Mouse (Mus musculus): ENCODE data around the gene Lurap1.

DNA sequence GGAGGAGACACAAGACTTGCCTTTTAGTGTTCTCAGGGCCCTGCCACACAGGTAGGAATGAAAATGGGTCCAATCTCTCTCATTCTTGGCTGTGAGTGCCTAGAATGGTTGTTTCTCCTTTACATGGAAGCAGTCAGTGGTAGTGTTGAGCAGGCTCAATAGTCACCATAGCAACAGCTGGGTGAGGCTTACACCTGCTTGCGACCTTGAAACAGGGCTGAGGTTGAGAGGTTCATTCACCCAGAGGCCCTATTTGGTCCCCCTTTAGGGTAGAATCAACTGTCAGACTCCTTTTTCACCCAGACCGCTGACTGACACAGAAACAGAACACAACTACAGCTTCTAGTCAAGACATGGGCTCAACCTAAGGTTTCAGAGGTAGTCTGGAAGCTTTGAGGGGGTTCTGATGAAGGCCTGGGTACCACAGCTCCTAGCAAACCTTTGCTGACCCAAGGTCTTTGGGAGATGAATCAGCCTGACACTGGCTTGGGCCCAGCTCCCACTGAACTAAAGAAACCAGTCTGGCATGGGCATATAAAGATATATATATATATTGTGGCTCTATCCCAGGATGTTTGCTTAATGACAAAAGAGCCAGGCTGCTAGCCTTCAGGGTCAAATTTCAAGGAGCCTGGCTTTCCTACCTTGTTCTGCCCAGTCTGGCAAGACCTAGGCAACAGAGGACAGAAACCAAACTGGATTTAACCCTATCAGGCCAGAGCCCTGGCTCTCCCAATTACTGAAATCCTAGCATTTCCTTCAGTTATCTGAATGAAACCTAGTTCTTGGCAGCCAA, 13.8 kb upstream of the Lurap1 start:
- TF ChIP-seq CTCF (IDR thresholded peaks at IDR 0.05; ENCODE audit: extremely low read depth, insufficient read length, insufficient replicate concordance, low read depth, low read length) = no peak
- TF ChIP-seq POLR2A (IDR thresholded peaks at IDR 0.05; ENCODE audit: low read depth, low read length) = no peak

Measured in small intestine, adult 2 months (tissue).